In the genomic region with DNA sequence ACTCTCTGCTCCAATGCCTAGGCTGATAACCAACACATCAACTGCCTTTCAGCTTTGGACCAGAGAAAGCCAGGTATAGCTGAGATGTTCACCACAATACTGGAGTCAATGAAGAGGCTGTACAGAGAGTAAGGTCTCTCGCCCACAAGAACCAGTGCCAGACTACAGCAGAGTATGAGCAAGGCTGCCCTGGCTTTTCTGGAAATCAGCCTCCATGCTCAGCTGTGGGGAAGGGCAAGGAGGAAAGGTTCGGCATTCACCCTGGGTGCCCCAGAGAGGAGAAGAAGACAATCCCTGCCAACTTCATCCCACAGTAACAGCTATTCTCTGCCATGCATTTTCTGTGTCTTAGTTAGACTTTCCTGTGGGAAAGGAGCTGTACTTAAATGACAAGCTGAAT, we compare ENCODE assay signal across 14 mouse cellular contexts. TPM values are rescaled to one million over a fixed set of nuclear protein-coding genes. Genes with fewer than 3 reads are reported as not detected.
"Had no signal": no experiment of that assay in that cellular context is flagged by ENCODE, and none has a peak within 500 bp of the region (broad histone marks: within the 10 kb centered on the region; RNA-seq: fewer than 3 reads in every experiment).

No protein-coding gene starts in this region.

- H3K27ac ChIP-seq: limb, embryonic 13.5 days; liver, embryonic 14.5 days; midbrain, embryonic 12.5 days; neural tube, embryonic 13.5 days had no signal

- H3K36me3 ChIP-seq: limb, embryonic 13.5 days; midbrain, embryonic 12.5 days; neural tube, embryonic 13.5 days had no signal

- H3K4me1 ChIP-seq: limb, embryonic 13.5 days; midbrain, embryonic 12.5 days; neural tube, embryonic 13.5 days had no signal

- ATAC-seq: midbrain, embryonic 16.5 days had no signal

- H3K9me3 ChIP-seq: limb, embryonic 13.5 days; midbrain, embryonic 12.5 days; neural tube, embryonic 13.5 days had no signal

- H3K4me2 ChIP-seq: limb, embryonic 13.5 days; midbrain, embryonic 12.5 days; neural tube, embryonic 13.5 days had no signal

- H3K9ac ChIP-seq: limb, embryonic 13.5 days; liver, embryonic 14.5 days; midbrain, embryonic 12.5 days; neural tube, embryonic 13.5 days had no signal

- H3K4me3 ChIP-seq: limb, embryonic 13.5 days; midbrain, embryonic 12.5 days; neural tube, embryonic 13.5 days had no signal

- H3K27me3 ChIP-seq: limb, embryonic 13.5 days; midbrain, embryonic 12.5 days; neural tube, embryonic 13.5 days had no signal

- DNase-seq: kidney, postnatal 10 days; left cerebral cortex, postnatal 4 days; lung, adult 18-20 months; right cerebral cortex, postnatal 14 days; thymus, adult 18-20 months; thymus, postnatal 14 days had no signal

RNA-seq across cellular contexts. Expression of a gene that starts 38.1 kb away (rescaled TPM):
- polyA plus RNA-seq: large intestine, adult 2 months; limb, embryonic 13.5 days; liver, adult 2 months; liver, embryonic 14.5 days; lung, embryonic 16.5 days; midbrain, embryonic 12.5 days had no signal
